Mouse (Mus musculus): ENCODE measurements around the gene Npy1r. TPM values are rescaled to one million over a fixed set of nuclear protein-coding genes. Genes with fewer than 3 reads are reported as not detected.

The Npy1r gene
- polyA plus RNA-seq, 1 experiment from 2014 or later = 2.0 TPM

- ATAC-seq (replicated peaks; ENCODE audit: low FRiP score, low TSS enrichment, low read depth) (no peak), DNase-seq (ENCODE audit: low spot score) (no peak)
- no peak overlapping the region for H3K9ac ChIP-seq (ENCODE audit: low read length)
- no peaks in the 10 kb centered on the region for H3K36me3 ChIP-seq (ENCODE audit: control insufficient read depth, insufficient read depth, low read length)
- 76% methylated on average over 7 of the region's 7 CpGs for WGBS
- no peak overlapping the region for H3K4me3 ChIP-seq (ENCODE audit: low read depth, low read length)
- no peaks in the 10 kb centered on the region for H3K4me1 ChIP-seq (replicated peaks; ENCODE audit: control insufficient read depth, insufficient read depth, low read length)
- no peak overlapping the region for H3K4me2 ChIP-seq (ENCODE audit: low read length)
- no peaks in the 10 kb centered on the region for H3K9me3 ChIP-seq (ENCODE audit: control insufficient read depth, low read length)
- H3K27ac ChIP-seq (ENCODE audit: low read depth) = no peak overlapping the region
- no peaks in the 10 kb centered on the region for H3K27me3 ChIP-seq (replicated peaks; ENCODE audit: control insufficient read depth, insufficient read depth, low read length)
These were observed 17.5 kb downstream of the Npy1r start for GRCm38 (mm10) chr8:66714324-66714975.

- Histone ChIP-seq H3K4me2 (ENCODE audit: low read length) (no peak overlapping the region), H3K4me3 (ENCODE audit: low read depth, low read length) (no peak overlapping the region), H3K9me3 (ENCODE audit: control insufficient read depth, low read length) (no peaks in the 10 kb centered on the region), H3K4me1 (replicated peaks; ENCODE audit: control insufficient read depth, insufficient read depth, low read length) (no peaks in the 10 kb centered on the region), H3K27ac (ENCODE audit: low read depth) (no peak overlapping the region), H3K36me3 (ENCODE audit: control insufficient read depth, insufficient read depth, low read length) (no peaks in the 10 kb centered on the region), H3K9ac (ENCODE audit: low read length) (no peak overlapping the region), H3K27me3 (replicated peaks; ENCODE audit: control insufficient read depth, insufficient read depth, low read length) (no peaks in the 10 kb centered on the region)
- no peak for DNase-seq (ENCODE audit: low spot score)
- ATAC-seq (replicated peaks; ENCODE audit: low FRiP score, low TSS enrichment, low read depth) = no peak
- 87% methylated on average over 2 of the region's 2 CpGs for WGBS
These were observed 25.8 kb downstream of the Npy1r start for GRCm38 (mm10) chr8:66722835-66723234.

GRCm38 (mm10) chr8:66729446-66729845, 32.5 kb downstream of the Npy1r start:
- H3K4me2 ChIP-seq (ENCODE audit: low read length) = no peak overlapping the region
- H3K27ac ChIP-seq (ENCODE audit: low read depth) = no peak overlapping the region
- ATAC-seq (replicated peaks; ENCODE audit: low FRiP score, low TSS enrichment, low read depth) (no peak), DNase-seq (ENCODE audit: low spot score) (no peak)
- no peaks in the 10 kb centered on the region for H3K4me1 ChIP-seq (replicated peaks; ENCODE audit: control insufficient read depth, insufficient read depth, low read length)
- no peaks in the 10 kb centered on the region for H3K9me3 ChIP-seq (ENCODE audit: control insufficient read depth, low read length)
- WGBS = 42% methylated on average over 7 of the region's 7 CpGs
- H3K4me3 ChIP-seq (ENCODE audit: low read depth, low read length) = no peak overlapping the region
- no peaks in the 10 kb centered on the region for H3K36me3 ChIP-seq (ENCODE audit: control insufficient read depth, insufficient read depth, low read length)
- no peaks in the 10 kb centered on the region for H3K27me3 ChIP-seq (replicated peaks; ENCODE audit: control insufficient read depth, insufficient read depth, low read length)
- H3K9ac ChIP-seq (ENCODE audit: low read length) = no peak overlapping the region

GRCm38 (mm10) chr8:66731957-66732356, 35.0 kb downstream of the Npy1r start:
- Histone ChIP-seq H3K36me3 (ENCODE audit: control insufficient read depth, insufficient read depth, low read length) (no peaks in the 10 kb centered on the region), H3K9me3 (ENCODE audit: control insufficient read depth, low read length) (no peaks in the 10 kb centered on the region), H3K4me1 (replicated peaks; ENCODE audit: control insufficient read depth, insufficient read depth, low read length) (no peaks in the 10 kb centered on the region), H3K9ac (ENCODE audit: low read length) (no peak overlapping the region), H3K27ac (ENCODE audit: low read depth) (no peak overlapping the region), H3K27me3 (replicated peaks; ENCODE audit: control insufficient read depth, insufficient read depth, low read length) (no peaks in the 10 kb centered on the region), H3K4me2 (ENCODE audit: low read length) (no peak overlapping the region), H3K4me3 (ENCODE audit: low read depth, low read length) (no peak overlapping the region)
- ATAC-seq (replicated peaks; ENCODE audit: low FRiP score, low TSS enrichment, low read depth) = no peak
- 58% methylated on average over 5 of the region's 5 CpGs for WGBS
- DNase-seq (ENCODE audit: low spot score) = no peak

GRCm38 (mm10) chr8:66742359-66742758, 45.4 kb downstream of the Npy1r start:
- no peaks in the 10 kb centered on the region for H3K27me3 ChIP-seq (replicated peaks; ENCODE audit: control insufficient read depth, insufficient read depth, low read length)
- H3K9me3 ChIP-seq (ENCODE audit: control insufficient read depth, low read length) = no peaks in the 10 kb centered on the region
- 52% methylated on average over 1 of the region's 1 CpGs for WGBS
- H3K4me1 ChIP-seq (replicated peaks; ENCODE audit: control insufficient read depth, insufficient read depth, low read length) = no peaks in the 10 kb centered on the region
- no peaks in the 10 kb centered on the region for H3K36me3 ChIP-seq (ENCODE audit: control insufficient read depth, insufficient read depth, low read length)
- DNase-seq (ENCODE audit: low spot score) (no peak), ATAC-seq (replicated peaks; ENCODE audit: low FRiP score, low TSS enrichment, low read depth) (peak; percentile 43; the same call in 1 of the 2 replicates)
- H3K4me2 ChIP-seq (ENCODE audit: low read length) = no peak overlapping the region
- H3K9ac ChIP-seq (ENCODE audit: low read length) = no peak overlapping the region
- H3K27ac ChIP-seq (ENCODE audit: low read depth) = no peak overlapping the region
- no peak overlapping the region for H3K4me3 ChIP-seq (ENCODE audit: low read depth, low read length)

GRCm38 (mm10) chr8:66745612-66746011, 48.6 kb downstream of the Npy1r start:
- H3K27me3 ChIP-seq (replicated peaks; ENCODE audit: control insufficient read depth, insufficient read depth, low read length) = no peaks in the 10 kb centered on the region
- H3K36me3 ChIP-seq (ENCODE audit: control insufficient read depth, insufficient read depth, low read length) = no peaks in the 10 kb centered on the region
- no peak overlapping the region for H3K27ac ChIP-seq (ENCODE audit: low read depth)
- DNase-seq (ENCODE audit: low spot score) (no peak), ATAC-seq (replicated peaks; ENCODE audit: low FRiP score, low TSS enrichment, low read depth) (no peak)
- no peaks in the 10 kb centered on the region for H3K4me1 ChIP-seq (replicated peaks; ENCODE audit: control insufficient read depth, insufficient read depth, low read length)
- no peak overlapping the region for H3K9ac ChIP-seq (ENCODE audit: low read length)
- no peak overlapping the region for H3K4me2 ChIP-seq (ENCODE audit: low read length)
- no peaks in the 10 kb centered on the region for H3K9me3 ChIP-seq (ENCODE audit: control insufficient read depth, low read length)
- WGBS = 80% methylated on average over 3 of the region's 3 CpGs
- no peak overlapping the region for H3K4me3 ChIP-seq (ENCODE audit: low read depth, low read length)

GRCm38 (mm10) chr8:66751621-66752020, 54.6 kb downstream of the Npy1r start:
- H3K4me2 ChIP-seq (ENCODE audit: low read length) = no peak overlapping the region
- H3K4me1 ChIP-seq (replicated peaks; ENCODE audit: control insufficient read depth, insufficient read depth, low read length) = no peaks in the 10 kb centered on the region
- no peak overlapping the region for H3K27ac ChIP-seq (ENCODE audit: low read depth)
- no peaks in the 10 kb centered on the region for H3K9me3 ChIP-seq (ENCODE audit: control insufficient read depth, low read length)
- no peaks in the 10 kb centered on the region for H3K27me3 ChIP-seq (replicated peaks; ENCODE audit: control insufficient read depth, insufficient read depth, low read length)
- H3K4me3 ChIP-seq (ENCODE audit: low read depth, low read length) = no peak overlapping the region
- DNase-seq (ENCODE audit: low spot score) (no peak), ATAC-seq (replicated peaks; ENCODE audit: low FRiP score, low TSS enrichment, low read depth) (no peak)
- H3K36me3 ChIP-seq (ENCODE audit: control insufficient read depth, insufficient read depth, low read length) = no peaks in the 10 kb centered on the region
- no peak overlapping the region for H3K9ac ChIP-seq (ENCODE audit: low read length)
- 73% methylated on average over 2 of the region's 2 CpGs for WGBS

GRCm38 (mm10) chr8:66756161-66756560, 59.2 kb downstream of the Npy1r start:
- Histone ChIP-seq H3K36me3 (ENCODE audit: control insufficient read depth, insufficient read depth, low read length) (no peaks in the 10 kb centered on the region), H3K4me1 (replicated peaks; ENCODE audit: control insufficient read depth, insufficient read depth, low read length) (no peaks in the 10 kb centered on the region), H3K27me3 (replicated peaks; ENCODE audit: control insufficient read depth, insufficient read depth, low read length) (no peaks in the 10 kb centered on the region), H3K4me2 (ENCODE audit: low read length) (no peak overlapping the region), H3K4me3 (ENCODE audit: low read depth, low read length) (no peak overlapping the region), H3K9me3 (ENCODE audit: control insufficient read depth, low read length) (no peaks in the 10 kb centered on the region), H3K27ac (ENCODE audit: low read depth) (no peak overlapping the region), H3K9ac (ENCODE audit: low read length) (no peak overlapping the region)
- 82% methylated on average over 2 of the region's 2 CpGs for WGBS
- DNase-seq (ENCODE audit: low spot score) (no peak), ATAC-seq (replicated peaks; ENCODE audit: low FRiP score, low TSS enrichment, low read depth) (no peak)

Data from intestine, embryonic 14.5 days (tissue).